Mouse (Mus musculus): ENCODE measurements at regions not wholly inside any gene's neighbourhood (a gene's known extent, or its start where the extent isn't known, plus 50 kb on each side); places are given as distances from the start of the nearest gene placed in this dataset.

GRCm38 (mm10) chr1:105206216-105206615 is 150.3 kb downstream of the Rnf152 start:
- Histone ChIP-seq H3K9ac (replicated peaks) (no peak overlapping the region), H3K4me1 (0 out of 2 replicates have a peak, but pooled peaks cover 4% of the 10 kb centered on the region), H3K4me3 (no peak overlapping the region), H3K9me3 (no peaks in the 10 kb centered on the region), H3K36me3 (no peaks in the 10 kb centered on the region), H3K4me2 (replicated peaks) (no peak overlapping the region), H3K27ac (replicated peaks) (no peak overlapping the region), H3K27me3 (no peaks in the 10 kb centered on the region)
- no peak for ATAC-seq (replicated peaks)

DNA sequence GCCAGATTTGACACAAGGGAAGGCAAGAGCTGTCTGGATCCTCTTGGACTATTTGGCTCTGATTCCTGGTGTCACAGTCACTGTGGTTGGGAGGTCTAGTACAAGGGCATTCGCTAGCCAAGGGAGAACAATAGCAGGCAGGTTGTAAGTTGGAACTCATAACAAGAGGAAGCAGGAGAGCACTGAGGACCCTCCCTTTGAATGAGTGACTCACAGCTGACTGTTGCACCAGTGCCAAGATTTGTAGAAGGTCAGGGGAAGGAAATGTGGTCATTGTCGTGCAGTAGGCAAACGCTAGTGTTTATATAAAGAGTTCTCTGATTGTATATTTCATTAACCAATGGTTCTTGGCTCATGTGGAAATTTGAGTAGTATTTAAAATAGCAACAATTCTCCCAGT is 157.2 kb downstream of the Rnf152 start:
- H3K4me3 ChIP-seq = no peak overlapping the region
- H3K36me3 ChIP-seq = no peaks in the 10 kb centered on the region
- H3K27me3 ChIP-seq = no peaks in the 10 kb centered on the region
- 81% methylated on average over 3 of the region's 3 CpGs for WGBS
- H3K9ac ChIP-seq (replicated peaks) = no peak overlapping the region
- H3K27ac ChIP-seq (replicated peaks) = no peak overlapping the region
- no peaks in the 10 kb centered on the region for H3K4me1 ChIP-seq
- no peak overlapping the region for H3K4me2 ChIP-seq (replicated peaks)
- H3K9me3 ChIP-seq = no peaks in the 10 kb centered on the region
- ATAC-seq (replicated peaks) = no peak

- Histone ChIP-seq H3K4me3 (no peak overlapping the region), H3K4me2 (replicated peaks) (no peak overlapping the region), H3K9ac (replicated peaks) (no peak overlapping the region), H3K27ac (replicated peaks) (no peak overlapping the region), H3K27me3 (no peaks in the 10 kb centered on the region), H3K4me1 (no peaks in the 10 kb centered on the region), H3K9me3 (no peaks in the 10 kb centered on the region), H3K36me3 (no peaks in the 10 kb centered on the region)
- WGBS = 92% methylated on average over 3 of the region's 3 CpGs
- ATAC-seq (replicated peaks) = no peak
These were observed 165.4 kb downstream of the Rnf152 start for GRCm38 (mm10) chr1:105191126-105191525.

DNA sequence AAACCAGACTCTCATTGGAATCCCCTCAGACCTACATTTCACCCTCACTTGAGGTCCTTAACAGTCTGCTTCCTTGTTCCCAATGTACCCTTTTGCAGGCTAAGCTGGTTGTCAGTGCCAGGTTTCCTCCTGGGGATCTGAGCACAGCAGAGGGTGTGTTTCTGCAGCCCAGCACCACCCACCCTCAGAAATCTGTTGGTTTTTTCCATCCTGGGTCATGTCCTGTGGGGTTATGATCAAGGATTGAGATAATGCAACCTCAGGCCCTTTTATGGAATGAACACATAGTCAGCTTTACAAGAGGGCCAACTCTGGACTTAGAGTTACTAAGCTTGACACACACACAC is 167.6 kb downstream of the Rnf152 start:
- Histone ChIP-seq H3K27me3 (no peaks in the 10 kb centered on the region), H3K4me2 (replicated peaks) (no peak overlapping the region), H3K36me3 (no peaks in the 10 kb centered on the region), H3K4me3 (no peak overlapping the region), H3K9ac (replicated peaks) (no peak overlapping the region), H3K4me1 (no peaks in the 10 kb centered on the region), H3K9me3 (no peaks in the 10 kb centered on the region), H3K27ac (replicated peaks) (no peak overlapping the region)
- no peak for ATAC-seq (replicated peaks)

DNA sequence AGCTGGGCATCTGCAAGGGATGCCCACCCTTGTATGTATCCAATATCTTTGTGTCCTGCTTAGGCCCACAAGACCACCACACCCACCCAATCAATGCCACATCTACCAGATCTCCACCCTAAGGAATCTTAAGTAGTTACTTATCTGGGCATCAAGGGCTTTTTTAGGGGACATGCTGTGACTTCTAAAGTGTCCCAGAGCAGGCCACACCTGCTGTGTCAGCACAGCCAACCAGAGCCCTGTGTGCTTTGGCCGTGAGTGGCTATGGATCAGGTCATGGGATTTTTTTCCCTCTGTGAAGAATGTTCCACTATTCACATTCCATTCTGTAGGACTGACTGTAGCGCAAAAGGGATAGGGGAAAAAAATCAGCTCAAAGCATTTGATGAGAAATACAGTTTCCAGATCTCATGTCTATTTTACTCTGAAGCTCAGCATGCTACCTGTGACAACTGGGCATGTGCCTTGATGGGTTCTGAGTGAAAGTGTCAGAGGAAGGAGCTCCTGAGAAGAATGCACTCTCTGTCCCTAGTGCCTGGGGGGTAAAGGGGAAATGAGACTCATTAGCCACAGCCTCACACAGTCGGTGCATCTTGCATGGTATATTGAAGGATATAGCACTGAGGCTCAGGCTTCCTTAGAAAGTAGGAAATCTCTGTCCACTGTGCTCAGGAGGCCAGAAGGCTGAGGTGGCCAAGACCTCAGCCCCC is 168.1 kb downstream of the Rnf152 start:
- H3K9me3 ChIP-seq = no peaks in the 10 kb centered on the region
- ATAC-seq (replicated peaks) = no peak
- H3K4me2 ChIP-seq (replicated peaks) = no peak overlapping the region
- H3K36me3 ChIP-seq = no peaks in the 10 kb centered on the region
- H3K9ac ChIP-seq (replicated peaks) = no peak overlapping the region
- no peak overlapping the region for H3K4me3 ChIP-seq
- WGBS = 71% methylated on average over 3 of the region's 3 CpGs
- no peaks in the 10 kb centered on the region for H3K4me1 ChIP-seq
- H3K27ac ChIP-seq (replicated peaks) = no peak overlapping the region
- no peaks in the 10 kb centered on the region for H3K27me3 ChIP-seq

DNA sequence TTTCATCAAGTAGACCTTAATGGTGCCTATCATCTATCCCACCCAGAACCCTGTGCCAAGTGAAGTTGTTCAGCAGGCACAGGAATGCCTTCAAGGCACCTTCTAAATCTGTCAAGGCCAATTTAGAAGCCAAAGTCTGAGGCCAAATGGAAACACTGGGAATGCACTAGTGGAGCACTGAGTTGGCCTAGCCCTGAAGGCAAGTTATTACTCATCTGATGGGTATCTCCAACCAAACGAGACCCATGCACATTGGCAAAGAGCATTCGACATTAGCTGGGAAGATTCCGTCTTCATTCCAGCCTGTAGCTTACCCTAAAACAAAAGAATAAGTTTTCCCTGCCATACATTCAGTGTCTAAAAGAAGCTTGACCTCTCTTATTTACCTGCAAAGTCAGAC is 172.0 kb downstream of the Rnf152 start:
- Histone ChIP-seq H3K9ac (replicated peaks) (no peak overlapping the region), H3K36me3 (no peaks in the 10 kb centered on the region), H3K27ac (replicated peaks) (no peak overlapping the region), H3K4me1 (peaks cover 1% of the 10 kb centered on the region), H3K27me3 (no peaks in the 10 kb centered on the region), H3K4me2 (replicated peaks) (no peak overlapping the region), H3K9me3 (no peaks in the 10 kb centered on the region), H3K4me3 (no peak overlapping the region)
- ATAC-seq (replicated peaks) = no peak
- 89% methylated on average over 3 of the region's 3 CpGs for WGBS

GRCm38 (mm10) chr1:105179371-105179823 is 177.1 kb downstream of the Rnf152 start:
- Histone ChIP-seq H3K9ac (replicated peaks) (no peak overlapping the region), H3K27ac (replicated peaks) (no peak overlapping the region), H3K4me2 (replicated peaks) (no peak overlapping the region), H3K27me3 (no peaks in the 10 kb centered on the region), H3K4me1 (peaks cover 13% of the 10 kb centered on the region), H3K9me3 (no peaks in the 10 kb centered on the region), H3K36me3 (no peaks in the 10 kb centered on the region), H3K4me3 (no peak overlapping the region)
- ATAC-seq (replicated peaks) = peak; percentile 89
- 26% methylated on average over 3 of the region's 3 CpGs for WGBS

GRCm38 (mm10) chr1:105178773-105179172 is 177.7 kb downstream of the Rnf152 start:
- Histone ChIP-seq H3K9me3 (no peaks in the 10 kb centered on the region), H3K9ac (replicated peaks) (no peak overlapping the region), H3K4me3 (no peak overlapping the region), H3K4me1 (peaks cover 13% of the 10 kb centered on the region), H3K4me2 (replicated peaks) (no peak overlapping the region), H3K27ac (replicated peaks) (no peak overlapping the region), H3K36me3 (no peaks in the 10 kb centered on the region), H3K27me3 (no peaks in the 10 kb centered on the region)
- peak; percentile 68 for ATAC-seq (replicated peaks)
- 6% methylated on average over 6 of the region's 6 CpGs for WGBS

DNA sequence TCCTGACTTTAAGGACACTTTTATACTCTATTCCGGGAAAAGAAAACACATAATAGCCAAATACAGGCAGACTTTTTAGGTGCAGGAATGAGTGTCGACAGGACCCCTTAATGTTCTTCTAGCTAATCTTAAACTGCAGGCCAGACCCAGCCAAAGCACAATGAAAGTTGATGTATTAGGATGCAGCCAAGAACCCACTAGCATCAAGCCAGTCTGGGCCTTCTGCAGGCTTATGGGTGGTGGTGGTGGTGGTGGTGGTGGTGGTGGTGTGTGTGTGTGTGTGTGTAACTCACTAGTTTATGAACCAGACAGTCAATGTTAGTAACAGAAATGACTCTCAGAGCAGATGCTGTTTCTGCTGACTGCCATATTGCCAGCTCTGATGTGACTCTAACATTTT is 178.6 kb downstream of the Rnf152 start:
- H3K4me1 ChIP-seq = peaks cover 13% of the 10 kb centered on the region
- no peak overlapping the region for H3K27ac ChIP-seq (replicated peaks)
- no peak for ATAC-seq (replicated peaks)
- H3K9ac ChIP-seq (replicated peaks) = no peak overlapping the region
- no peak overlapping the region for H3K4me3 ChIP-seq
- no peaks in the 10 kb centered on the region for H3K36me3 ChIP-seq
- H3K4me2 ChIP-seq (replicated peaks) = no peak overlapping the region
- WGBS = 66% methylated on average over 2 of the region's 2 CpGs
- H3K9me3 ChIP-seq = no peaks in the 10 kb centered on the region
- no peaks in the 10 kb centered on the region for H3K27me3 ChIP-seq

DNA sequence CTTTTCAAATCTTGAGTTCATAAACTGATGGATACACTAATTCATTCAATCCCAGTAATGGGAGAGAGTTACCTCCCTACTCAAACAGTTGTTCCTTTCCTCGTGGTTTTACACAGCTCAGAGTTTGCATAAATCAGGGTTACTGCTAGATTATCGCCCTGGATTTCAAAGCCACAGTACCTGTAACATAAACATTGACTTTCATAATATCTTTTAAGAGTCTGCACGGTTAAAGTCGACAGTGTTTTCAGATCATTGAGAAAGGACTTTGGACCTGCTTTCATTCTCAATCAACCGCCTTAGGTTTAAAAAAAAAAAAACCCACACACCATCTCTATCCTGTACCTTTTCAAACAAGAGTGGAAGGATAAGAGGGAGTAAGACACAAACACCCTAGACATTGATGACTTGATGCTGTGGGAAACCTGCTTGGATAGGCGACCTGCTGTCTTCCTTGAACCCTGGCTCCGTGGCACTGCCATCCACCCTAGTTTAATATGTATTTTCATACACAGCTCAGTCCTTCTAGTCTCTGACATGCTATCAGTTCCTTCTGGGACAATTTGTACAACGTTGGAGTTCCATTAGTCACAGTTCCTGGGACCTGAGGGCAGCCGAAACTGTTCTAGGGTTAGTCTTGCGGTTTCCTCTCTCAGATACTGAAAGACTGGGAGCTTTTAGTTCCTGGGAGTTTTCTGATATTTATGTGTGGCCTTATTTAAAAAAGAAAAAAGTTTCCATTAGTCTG is 179.3 kb downstream of the Rnf152 start:
- H3K4me3 ChIP-seq = no peak overlapping the region
- H3K9ac ChIP-seq (replicated peaks) = no peak overlapping the region
- H3K4me2 ChIP-seq (replicated peaks) = no peak overlapping the region
- WGBS = 87% methylated on average over 10 of the region's 10 CpGs
- no peak overlapping the region for H3K27ac ChIP-seq (replicated peaks)
- H3K36me3 ChIP-seq = no peaks in the 10 kb centered on the region
- ATAC-seq (replicated peaks) = no peak
- H3K9me3 ChIP-seq = no peaks in the 10 kb centered on the region
- peaks cover 13% of the 10 kb centered on the region for H3K4me1 ChIP-seq
- no peaks in the 10 kb centered on the region for H3K27me3 ChIP-seq

- Histone ChIP-seq H3K36me3 (no peaks in the 10 kb centered on the region), H3K27ac (replicated peaks) (no peak overlapping the region), H3K4me3 (no peak overlapping the region), H3K4me2 (replicated peaks) (no peak overlapping the region), H3K9me3 (no peaks in the 10 kb centered on the region), H3K4me1 (no peaks in the 10 kb centered on the region), H3K27me3 (no peaks in the 10 kb centered on the region), H3K9ac (replicated peaks) (no peak overlapping the region)
- no peak for ATAC-seq (replicated peaks)
- 80% methylated on average over 1 of the region's 1 CpGs for WGBS
These were observed 185.5 kb downstream of the Rnf152 start for GRCm38 (mm10) chr1:105170979-105171378.

DNA sequence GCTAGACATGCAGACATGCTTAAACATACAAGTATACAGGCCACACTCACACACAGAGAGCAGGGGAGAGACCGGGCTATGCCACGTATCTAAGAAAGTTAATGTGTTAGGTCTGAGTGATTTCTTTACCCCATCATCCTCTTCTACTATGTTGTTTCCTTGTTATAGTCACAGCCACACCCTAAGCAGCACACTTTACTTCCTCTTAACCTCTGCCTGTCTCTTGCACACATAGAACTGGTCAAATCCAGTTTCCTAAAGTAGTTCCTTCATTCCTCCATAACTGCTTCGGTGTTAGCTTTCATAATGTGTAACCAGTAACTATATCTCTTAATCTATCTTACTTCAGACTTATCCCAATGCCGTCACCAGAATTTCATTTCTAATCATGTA is 186.4 kb downstream of the Rnf152 start:
- H3K4me3 ChIP-seq = no peak overlapping the region
- ATAC-seq (replicated peaks) = no peak
- no peaks in the 10 kb centered on the region for H3K4me1 ChIP-seq
- no peaks in the 10 kb centered on the region for H3K9me3 ChIP-seq
- no peak overlapping the region for H3K4me2 ChIP-seq (replicated peaks)
- H3K27me3 ChIP-seq = no peaks in the 10 kb centered on the region
- WGBS = 98% methylated on average over 4 of the region's 4 CpGs
- H3K27ac ChIP-seq (replicated peaks) = no peak overlapping the region
- H3K36me3 ChIP-seq = no peaks in the 10 kb centered on the region
- no peak overlapping the region for H3K9ac ChIP-seq (replicated peaks)

Data from forebrain, embryonic 15.5 days (tissue).